Mouse (Mus musculus) frontal cortex, adult 2 months (tissue): ENCODE measurements around the gene Nagk. TPM values are rescaled to one million over a fixed set of nuclear protein-coding genes. Genes with fewer than 3 reads are reported as not detected.
"Not testable (repeated sequence)": the region's sequence is repeated elsewhere in the genome, so short reads cannot be mapped to it uniquely, and the experiment has no call there.

Source experiments
- DNase-seq, 2 experiments: peaks; one replicate each; pipeline ENCODE4 v3.0.0; 2022; ENCODE audit warnings: low spot score in 1 of 2; ENCODE audit errors: extremely low spot score in 1 of 2
- polyA plus RNA-seq: library from polyadenylated mRNA; depleted of rRNA; stranded (reverse); fragments of >200 nt; gene quantifications from 2 replicates; pipeline ENCODE4 v1.2.3, GENCODE M21; 2012; rRNA removed

Nagk gene
- polyA plus RNA-seq, 1 experiment: 47.0 TPM

GRCm38 (mm10) chr6:83802846-83803245 lies 8.1 kb downstream of the Nagk start:
- no peak for DNase-seq

- DNase-seq: no peak
These were observed 21.0 kb downstream of the Nagk start for GRCm38 (mm10) chr6:83815801-83816200.

- no peak for DNase-seq
These were observed 24.2 kb downstream of the Nagk start for GRCm38 (mm10) chr6:83818996-83819395.

- DNase-seq: no peak
These were observed 26.1 kb downstream of the Nagk start for GRCm38 (mm10) chr6:83820727-83821515.

GRCm38 (mm10) chr6:83821856-83822255 lies 27.1 kb downstream of the Nagk start:
- DNase-seq: no peak

DNA sequence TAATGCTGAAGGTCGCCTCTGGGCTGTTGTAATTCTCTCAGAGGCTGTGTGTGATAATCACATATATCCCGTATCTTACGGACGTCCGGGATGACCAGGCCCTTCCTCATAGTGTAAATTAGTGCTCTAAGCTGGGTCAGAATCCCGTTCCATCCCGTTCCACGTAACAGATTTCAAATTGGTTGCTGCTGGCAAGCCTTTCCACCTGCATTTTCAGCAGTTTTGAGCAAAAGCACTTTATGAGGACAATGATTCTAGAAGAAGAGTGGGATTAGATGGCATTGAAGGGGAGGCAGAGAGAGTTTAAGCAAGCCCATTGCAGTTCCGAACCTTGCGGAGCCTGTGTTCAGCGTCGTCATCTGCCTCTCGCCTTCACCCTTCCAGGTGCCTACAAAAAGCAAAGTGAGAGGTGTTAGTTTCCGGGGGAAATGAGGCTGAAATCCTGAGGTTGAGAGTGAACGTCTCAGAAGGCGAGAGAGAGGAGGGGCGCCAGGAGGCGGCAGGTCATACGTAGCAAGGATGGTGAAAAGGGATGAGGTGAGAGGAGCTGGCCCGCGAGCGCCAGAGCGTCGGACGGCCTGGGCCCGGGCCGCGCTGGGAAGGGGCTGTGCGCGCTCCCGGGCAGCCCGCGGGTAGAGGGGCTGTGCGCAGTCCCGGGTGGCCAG lies 36.3 kb downstream of the Nagk start:
- DNase-seq: peak in 1 of 2 experiments; percentile 49

DNA sequence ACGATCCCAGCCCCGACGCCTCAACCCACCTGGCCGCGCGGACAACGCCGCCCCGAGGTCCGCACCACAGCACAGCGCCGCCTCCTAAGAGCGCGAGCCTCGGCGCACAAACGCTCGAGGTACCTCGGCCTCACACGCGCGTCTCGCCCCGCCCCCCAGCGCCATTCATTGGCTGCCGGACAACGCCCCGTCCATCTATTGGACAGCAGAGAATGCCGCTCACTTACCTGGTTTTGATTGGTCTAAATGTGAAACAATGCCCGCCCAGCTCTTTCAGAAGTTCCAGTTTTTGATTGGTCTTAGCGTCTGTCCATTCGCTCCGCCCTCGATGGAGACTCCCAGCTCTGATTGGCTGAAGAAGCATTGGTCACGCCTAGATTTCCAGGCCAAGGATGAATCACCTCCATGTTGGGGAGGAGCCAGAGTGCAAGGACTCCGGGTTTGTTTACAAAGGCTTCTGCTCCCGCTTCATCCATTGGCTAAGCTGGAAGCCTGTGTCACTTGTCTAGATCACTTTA lies 36.9 kb downstream of the Nagk start, which contains the start of gene Paip2b:
Paip2b (minus strand) TSS at position 136 of the 518 bp plus-strand sequence.
- peak; percentile 99 to 100 for DNase-seq

- not testable (repeated sequence) for DNase-seq
These were observed 37.6 kb downstream of the Nagk start for GRCm38 (mm10) chr6:83832393-83832792.

- DNase-seq: no peak
These were observed 42.0 kb downstream of the Nagk start for GRCm38 (mm10) chr6:83836826-83837225.

GRCm38 (mm10) chr6:83838046-83838445 lies 43.3 kb downstream of the Nagk start:
- no peak for DNase-seq

DNA sequence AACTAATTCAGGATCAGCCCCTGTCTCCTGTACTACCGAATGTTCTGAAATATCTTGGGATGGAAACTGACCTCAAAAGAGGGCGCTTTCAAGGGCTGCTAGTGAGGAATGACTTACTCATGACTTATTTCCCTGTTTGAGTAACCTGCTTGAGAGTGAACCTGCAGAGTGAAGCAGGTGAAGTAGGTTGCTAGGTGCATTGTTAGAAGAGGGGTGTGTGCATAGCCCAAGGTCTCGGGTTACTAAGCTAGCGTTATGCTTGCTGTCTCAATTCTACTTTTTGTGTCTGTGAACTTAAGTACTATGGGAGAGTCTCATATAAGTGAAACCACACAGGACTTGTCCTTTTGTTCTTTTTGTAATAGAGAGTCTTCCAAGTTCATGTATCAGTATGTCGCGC lies 45.3 kb downstream of the Nagk start:
- DNase-seq: no peak

DNA sequence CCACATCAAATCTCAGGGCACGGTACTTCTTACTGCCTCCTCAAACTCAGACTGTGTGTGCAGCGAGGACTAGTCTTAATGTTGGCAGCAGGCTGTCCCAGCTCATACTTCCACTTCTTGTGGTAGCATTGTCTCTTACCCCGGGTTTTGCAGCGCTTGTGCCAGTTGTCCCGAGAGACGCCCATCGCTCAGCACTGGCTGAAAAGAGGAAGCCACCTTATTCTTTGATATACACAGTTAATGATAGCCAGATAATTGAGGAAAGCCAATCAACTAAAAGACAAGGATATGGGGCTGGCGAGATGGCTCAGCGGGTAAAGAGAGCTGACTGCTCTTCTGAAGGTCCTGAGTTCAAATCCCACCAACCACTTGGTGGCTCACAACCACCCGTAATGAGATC lies 50.1 kb downstream of the Nagk start:
- DNase-seq: no peak

DNA sequence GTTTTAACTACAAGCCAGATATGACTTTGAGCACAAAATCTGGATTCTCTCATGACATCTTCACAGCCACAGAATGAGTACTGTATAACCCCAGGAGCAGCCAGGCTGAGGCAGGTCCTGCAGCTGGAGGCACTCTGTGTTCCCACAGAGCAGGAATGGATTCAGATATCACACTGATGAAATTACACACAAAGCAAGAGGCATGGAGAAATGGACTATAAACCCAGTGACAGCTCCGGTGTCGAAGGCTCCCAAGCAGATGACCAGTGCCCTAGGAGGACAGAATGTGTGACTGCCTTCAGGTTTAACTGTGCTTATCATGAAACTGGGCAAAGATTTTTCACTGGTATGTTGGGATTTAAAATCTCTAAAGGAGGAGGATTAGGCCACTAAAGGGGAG lies 51.4 kb downstream of the Nagk start:
- DNase-seq: no peak

DNA sequence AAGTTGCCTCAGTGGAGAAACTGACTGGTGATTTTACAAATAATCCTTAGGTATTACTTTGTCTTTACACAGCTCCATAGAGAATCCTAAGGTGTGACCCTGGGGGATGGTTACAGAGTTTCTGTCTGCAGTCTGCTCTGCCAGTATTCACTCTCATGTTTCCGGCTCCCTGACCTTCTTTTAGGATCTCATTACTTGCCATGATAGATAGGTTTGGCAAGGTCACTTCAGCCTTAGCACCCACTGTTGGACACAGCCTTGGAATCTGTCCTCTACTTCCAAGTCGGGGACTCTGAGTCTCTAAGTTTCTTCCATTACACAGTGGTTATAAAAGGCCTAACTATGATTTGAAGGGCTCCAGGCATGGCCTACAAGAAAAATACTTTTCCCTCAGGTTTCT lies 54.7 kb downstream of the Nagk start:
- no peak for DNase-seq

Other genes starting within 250 kb of the Nagk start
- 34.6 and 38.7 TPM in 2 replicates for gene Stambp, start 222.3 kb upstream of the Nagk start, polyA plus RNA-seq
- gene Clec4f, start 138.8 kb upstream of the Nagk start, polyA plus RNA-seq: not detected in 2 replicates
- 0.06 TPM in 1 of 2 replicates, not detected in the other for gene Cd207, start 117.1 kb upstream of the Nagk start, polyA plus RNA-seq
- not detected in 2 replicates for gene Vax2, start 83.7 kb upstream of the Nagk start, polyA plus RNA-seq
- 0.06 and 0.11 TPM in 2 replicates for gene Atp6v1b1, start 52.0 kb upstream of the Nagk start, polyA plus RNA-seq
- gene Ankrd53, start 32.3 kb upstream of the Nagk start, polyA plus RNA-seq: not detected in 2 replicates
- 38.0 and 41.4 TPM in 2 replicates for gene Tex261, start 19.2 kb upstream of the Nagk start, polyA plus RNA-seq
- 38.8 and 45.7 TPM in 2 replicates for gene Paip2b, start 36.8 kb downstream of the Nagk start, polyA plus RNA-seq
- gene Zfp638, start 72.1 kb downstream of the Nagk start, polyA plus RNA-seq: 62.4 and 65.0 TPM in 2 replicates
- 4.5 and 6.6 TPM in 2 replicates for gene Dysf, start 213.6 kb downstream of the Nagk start, polyA plus RNA-seq